Mouse (Mus musculus): ENCODE measurements around the gene Zfhx3. TPM values are rescaled to one million over a fixed set of nuclear protein-coding genes. Genes with fewer than 3 reads are reported as not detected.
A peak's percentile ranks its signal among the peaks of the same experiment; 100 is the strongest.

The Zfhx3 gene
- total RNA-seq, 2 experiments from 2014 or later: 3.5 to 5.9 TPM

DNA sequence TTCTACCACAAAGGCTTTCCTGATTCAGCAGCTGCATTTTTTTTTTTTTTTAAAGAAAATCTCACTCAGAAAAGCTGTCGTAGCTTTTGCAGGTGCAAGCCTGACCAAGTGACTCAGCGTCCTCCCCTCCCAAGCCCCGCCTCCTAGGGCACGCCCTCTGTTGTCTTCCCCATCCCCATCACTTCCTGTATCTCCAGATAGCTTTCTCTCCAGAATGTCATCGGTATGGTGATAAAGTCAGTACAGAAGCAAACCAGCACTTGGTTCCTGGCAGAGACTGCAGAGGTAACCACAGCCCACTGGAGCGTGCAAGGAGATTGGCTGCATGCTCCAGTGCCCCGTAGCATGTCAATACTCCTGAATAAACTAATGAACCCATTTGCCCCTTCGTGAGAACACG is 450.5 kb downstream of the Zfhx3 start:
- intact Hi-C loops (cut with DNase I): no loop called here
- DNase-seq (ENCODE audit: low spot score in 2 of 2): no peak

DNA sequence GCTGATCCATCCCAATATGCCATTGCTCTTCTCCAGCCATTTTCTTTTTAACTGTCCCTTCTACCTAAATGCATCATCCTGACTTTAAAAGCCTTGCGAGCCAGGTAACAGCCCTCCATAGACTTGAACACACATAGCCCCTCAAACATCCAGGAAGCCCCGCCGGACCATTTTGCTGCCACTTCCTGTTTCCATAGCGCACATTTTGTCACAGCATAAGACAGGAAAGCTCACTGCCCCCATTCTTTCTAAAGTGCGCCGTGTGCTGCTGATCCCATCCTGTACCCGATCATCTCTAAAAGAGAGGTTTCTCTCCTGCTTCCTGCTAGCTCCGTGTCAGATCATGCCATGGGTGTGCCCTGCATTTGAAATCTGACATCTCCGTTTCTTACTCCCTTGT is 459.7 kb downstream of the Zfhx3 start:
- intact Hi-C loops (cut with DNase I): no loop called here

DNA sequence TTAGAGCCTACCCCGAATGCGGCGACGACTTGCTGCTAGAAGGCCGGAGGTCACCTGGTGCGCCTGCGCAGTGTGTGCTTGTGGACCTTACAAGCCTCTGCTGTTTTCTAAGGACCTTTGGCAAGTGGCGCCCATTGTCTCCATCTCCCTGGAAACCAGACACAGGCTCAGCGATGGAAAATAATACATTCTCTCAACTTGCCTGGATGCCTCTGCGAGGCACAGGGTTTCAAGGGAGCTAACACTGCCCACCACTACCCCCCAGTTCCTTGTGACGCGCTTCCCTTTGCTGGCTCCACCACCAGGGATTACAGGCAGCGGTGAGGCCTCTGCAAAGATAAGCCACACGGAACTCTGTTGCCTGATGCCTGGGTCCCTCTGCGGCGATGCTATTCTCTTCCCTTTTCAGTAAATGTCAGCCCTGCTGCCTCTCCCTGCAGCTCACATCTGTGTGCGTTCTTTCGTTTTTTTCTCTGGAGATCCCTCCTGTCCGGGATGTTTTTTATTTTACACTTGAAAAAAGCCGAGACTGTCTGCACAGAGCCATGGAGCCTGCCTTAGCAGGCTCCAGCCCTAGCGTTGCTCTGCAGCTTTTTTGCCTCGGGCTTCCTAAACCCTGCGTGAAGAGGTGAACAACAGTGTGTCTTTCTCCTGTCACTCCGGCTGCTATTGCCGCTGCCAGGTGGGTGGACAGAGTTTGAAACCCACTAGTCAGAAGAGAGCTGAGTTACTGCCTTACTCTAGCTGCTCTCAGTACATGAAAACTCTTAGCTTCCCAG is 464.5 kb downstream of the Zfhx3 start:
- DNase-seq (ENCODE audit: low spot score in 2 of 2): peak; percentile 21 to 30
- intact Hi-C loops (cut with DNase I): no loop called here

More for the DNA sequence above, 459.7 kb downstream of the Zfhx3 start:
- DNase-seq (ENCODE audit: low spot score in 2 of 2): no peak

DNA sequence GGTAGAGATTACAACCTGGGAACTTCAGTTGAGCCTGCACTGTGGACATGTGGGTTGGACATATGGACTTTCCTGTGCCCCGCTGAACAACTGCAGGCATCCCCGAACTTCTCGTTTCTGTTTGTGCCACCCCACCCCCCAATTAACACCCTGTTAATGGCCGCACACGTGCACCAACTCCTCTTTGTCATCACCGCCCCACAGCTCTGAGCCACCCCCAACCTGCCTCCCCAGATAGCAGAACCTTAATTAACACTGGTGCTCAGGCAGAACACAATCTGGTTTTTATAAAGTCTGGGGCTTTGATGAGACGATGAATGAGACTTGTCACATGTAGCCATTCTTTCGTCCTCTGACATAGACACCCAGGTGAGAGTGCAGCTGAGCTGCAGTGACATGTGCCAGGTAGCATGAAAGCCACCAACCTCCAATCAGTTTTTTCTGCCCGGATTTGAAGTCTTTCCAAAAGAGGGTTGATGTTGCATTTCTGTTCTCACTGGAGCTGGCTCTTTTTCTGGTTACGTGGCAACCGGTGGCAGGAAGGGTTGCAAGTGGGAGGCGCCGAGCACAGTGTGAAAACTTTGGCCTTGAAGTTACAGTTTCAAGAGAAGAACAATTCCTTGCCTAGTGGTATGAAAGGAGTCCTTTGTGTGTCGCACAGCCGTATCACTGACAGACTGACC is 476.9 kb downstream of the Zfhx3 start:
- DNase-seq (ENCODE audit: low spot score in 2 of 2): peak; percentile 25 to 26
- intact Hi-C loops (cut with DNase I): no loop called here

DNA sequence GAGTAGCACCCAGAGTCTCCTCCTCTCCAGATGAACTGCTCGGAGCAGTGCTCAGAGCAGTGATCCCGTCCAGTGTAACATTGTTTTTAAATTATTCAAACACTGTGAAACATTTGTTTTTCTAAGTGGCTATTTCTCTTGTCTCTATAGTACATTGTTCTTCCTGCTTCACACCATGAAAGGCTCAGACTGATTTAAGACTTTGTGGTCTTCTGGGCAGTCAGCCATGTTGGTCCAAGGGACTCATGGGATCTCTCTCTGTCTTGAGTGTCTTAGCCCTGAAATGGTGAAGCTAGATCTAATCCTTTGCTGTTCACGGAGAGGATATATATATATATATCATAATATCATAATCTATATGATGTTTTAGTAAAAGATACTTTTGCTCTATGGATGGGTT is 480.1 kb downstream of the Zfhx3 start:
- no peak for DNase-seq (ENCODE audit: low spot score in 2 of 2)
- intact Hi-C loops (cut with DNase I): no loop called here

DNA sequence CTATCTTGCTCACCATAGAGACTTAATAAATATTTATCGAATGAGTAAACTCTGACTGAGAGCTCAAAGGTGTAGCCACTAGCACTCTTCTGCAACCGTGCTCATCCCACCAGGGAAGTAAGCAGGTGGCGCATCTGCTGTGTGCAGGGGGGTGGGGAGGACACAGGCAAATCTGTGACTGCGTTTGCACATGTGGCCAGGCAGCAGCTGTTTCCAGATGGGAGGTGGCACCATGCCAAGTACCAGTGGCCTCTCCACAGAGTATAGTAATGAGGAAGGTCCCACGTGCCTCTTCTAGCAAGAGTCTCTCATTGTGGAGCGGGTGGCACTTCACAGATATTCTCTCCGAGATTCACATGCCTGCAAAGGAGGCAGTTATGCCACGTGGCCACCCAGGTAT is 481.9 kb downstream of the Zfhx3 start:
- intact Hi-C loops (cut with DNase I): no loop called here

DNA sequence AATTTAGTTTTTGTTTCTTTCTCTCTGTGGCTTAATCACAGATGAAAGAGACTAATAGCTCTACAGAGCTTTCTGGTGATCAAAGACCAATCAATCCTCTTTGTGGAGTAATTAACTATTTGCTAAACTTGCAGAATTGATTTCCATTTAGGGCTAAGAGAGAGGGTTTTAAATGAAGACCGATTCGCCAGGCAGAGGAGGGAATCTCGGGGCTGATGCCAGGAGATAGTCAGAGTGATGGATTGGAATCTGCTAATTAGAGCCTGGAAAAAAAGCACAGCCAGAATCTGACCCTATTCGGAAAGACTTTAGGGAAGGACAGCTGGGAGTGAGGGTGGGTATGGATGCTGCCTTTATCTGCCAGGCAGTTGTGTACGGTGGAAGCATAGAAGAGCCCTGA is 490.9 kb downstream of the Zfhx3 start:
- DNase-seq (ENCODE audit: low spot score in 2 of 2): no peak
- intact Hi-C loops (cut with DNase I): no loop called here

More for the DNA sequence above, 481.9 kb downstream of the Zfhx3 start:
- no peak for DNase-seq (ENCODE audit: low spot score in 2 of 2)

DNA sequence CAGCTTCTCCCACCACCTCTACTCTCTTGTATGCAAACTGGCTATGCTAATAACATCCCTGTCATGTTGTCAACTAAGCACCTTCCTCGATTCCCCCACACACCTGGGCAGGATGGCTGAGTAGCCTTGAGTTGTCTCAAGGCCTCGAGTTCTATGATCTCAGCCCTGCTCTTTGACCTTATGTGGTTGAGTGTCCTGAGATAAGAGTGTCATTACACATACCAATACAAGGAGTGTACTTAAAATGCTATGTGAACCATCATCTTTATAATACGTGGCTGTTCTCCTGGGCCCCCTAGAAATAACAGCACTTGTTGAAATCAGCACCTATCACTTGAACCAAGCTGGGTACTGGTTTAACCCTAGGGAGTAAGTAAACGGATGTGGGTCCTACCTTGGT is 492.1 kb downstream of the Zfhx3 start:
- intact Hi-C loops (cut with DNase I): no loop called here
- DNase-seq (ENCODE audit: low spot score in 2 of 2): no peak

DNA sequence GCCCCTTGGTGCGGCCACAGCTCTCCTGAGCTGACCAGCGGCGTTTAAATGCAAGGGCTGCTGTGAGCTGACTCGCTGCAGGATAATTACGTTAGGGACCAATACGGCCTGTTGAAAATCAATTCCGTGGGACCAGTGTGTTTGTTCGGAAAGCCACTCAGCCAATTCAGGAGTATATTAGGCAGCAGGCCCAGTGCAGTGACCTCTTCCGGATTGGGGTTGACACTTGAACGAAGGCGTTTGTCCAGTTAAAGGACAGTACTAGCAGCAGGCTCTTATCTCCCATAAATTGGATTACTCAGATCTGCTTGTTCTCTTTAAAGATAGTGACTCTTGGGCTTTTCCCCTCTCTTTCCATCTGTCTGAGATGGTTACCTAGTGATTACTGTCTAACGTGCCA is 493.9 kb downstream of the Zfhx3 start:
- DNase-seq (ENCODE audit: low spot score in 2 of 2): no peak
- intact Hi-C loops (cut with DNase I): no loop called here

DNA sequence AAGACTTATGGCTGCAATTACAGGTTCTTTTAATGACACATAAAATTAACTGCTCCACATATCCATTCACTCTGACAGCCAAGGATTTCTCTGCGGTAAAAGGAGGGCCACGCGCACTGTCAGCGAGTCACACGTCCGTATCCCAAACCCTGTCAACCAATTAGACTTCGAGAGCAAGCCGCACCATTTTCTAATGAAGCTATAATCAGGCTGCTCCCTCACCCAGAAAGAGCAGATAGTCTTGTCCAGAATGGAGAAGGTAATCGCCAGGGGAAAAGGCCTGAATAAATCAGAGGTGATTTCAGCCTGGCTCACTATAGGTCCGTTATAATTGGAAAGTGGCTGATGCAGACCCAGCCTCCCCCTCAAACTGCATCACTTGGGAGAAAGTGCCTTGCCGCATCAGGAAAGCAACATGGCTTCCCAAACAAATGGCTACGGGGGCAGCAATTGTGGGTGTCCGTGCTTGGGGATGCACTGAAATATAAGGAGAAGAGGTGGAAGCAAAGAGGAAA is 494.9 kb downstream of the Zfhx3 start:
- DNase-seq (ENCODE audit: low spot score in 2 of 2): no peak
- intact Hi-C loops (cut with DNase I): no loop called here

DNA sequence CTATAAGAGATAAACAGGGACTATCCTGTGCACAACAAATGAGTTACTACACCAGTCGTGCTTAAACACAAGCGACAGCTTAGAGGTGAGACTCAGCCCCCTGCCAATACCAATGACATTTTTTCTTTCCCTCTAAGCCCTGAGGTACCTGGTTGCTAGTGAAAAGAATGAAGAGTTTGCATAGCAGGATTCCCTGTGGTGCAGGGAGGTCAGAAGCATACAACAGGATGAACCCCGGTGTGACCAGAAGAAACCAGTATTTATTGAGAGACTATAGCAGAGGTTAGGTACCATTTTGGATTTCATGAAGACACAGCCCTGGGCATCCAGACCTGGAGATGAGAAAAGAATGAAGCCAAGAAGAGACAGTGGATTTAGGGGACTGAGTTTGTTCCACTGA is 498.0 kb downstream of the Zfhx3 start:
- intact Hi-C loops (cut with DNase I): no loop called here
- DNase-seq (ENCODE audit: low spot score in 2 of 2): no peak

DNA sequence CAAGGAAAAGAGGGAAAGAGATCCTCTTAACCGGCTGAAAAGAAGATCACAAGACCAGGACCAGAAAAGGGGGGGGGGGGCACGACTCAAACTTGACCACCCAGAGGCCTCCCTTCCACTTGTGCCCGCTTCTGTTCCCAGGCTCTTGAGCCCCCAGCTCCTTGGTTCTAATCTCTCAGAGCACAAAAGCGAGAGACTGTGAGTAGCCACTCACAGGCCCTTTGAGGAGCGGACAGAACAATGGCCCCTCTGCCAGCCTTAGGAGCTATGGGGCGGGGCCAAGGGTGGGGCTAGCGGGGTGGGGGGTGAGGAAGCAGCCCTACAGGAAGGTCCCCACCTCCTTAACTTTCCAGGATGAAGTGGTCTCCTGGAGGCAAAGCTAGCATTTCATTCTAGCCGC is 508.4 kb downstream of the Zfhx3 start:
- intact Hi-C loops (cut with DNase I): no loop called here
- no peak for DNase-seq (ENCODE audit: low spot score in 2 of 2)

DNA sequence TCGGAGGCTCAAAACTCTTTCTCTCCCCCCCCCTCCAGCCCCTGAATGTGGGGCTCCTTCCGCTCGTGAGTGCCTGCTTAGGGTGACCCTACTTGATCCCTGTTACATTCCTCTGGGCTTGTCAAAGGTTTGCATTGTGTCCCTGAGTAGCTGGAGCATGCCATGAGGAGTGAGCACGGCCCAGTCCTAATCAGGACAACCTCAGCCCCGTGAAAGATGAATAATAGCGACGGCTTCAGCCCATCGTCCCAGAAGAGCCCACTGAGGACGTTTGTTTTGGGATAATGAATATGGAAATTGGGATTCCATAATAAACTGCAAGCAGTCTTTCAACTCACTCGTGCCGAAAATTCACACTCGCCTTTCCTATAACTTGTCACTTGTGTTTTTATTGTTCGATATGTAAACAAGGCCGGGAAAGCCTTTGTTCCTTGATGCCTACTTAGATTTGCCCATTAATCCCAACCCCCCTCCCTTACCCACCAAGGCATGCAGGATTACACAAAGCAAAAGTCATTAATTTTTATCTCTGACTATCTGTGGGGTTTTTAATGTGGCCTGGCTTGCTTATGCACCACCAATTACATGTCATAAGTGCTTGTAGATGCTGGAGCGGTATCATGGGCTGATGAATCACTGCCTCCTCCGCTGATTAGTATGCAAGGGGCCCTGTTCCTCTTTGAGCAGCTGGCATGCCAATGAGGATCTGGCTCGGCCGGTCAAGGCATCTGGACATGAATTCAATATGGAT is 512.3 kb downstream of the Zfhx3 start:
- intact Hi-C loops (cut with DNase I): no loop called here

DNA sequence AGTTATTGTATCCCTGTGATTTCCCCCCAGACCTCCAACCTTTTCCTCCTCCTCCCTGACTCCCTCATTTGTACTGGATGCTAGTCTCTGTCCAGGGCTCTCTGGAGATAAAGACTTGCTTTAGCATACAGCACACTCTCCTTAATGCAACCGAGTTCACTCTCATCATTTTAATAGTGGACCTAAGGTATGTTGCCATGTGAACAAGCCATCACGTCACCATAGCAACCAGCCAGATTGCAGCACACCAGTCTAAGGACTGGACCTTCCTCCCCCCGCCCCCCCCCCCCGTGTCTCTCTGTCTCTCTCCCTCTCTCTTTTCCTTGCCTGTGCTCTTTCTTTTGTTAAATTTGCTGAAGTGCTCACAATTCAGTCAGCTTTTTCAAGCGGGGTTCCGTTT is 524.2 kb downstream of the Zfhx3 start:
- intact Hi-C loops (cut with DNase I): no loop called here
- DNase-seq (ENCODE audit: low spot score in 2 of 2): no peak

More for the DNA sequence above, 512.3 kb downstream of the Zfhx3 start:
- peak in 1 of 2 experiments; percentile 6 for DNase-seq (ENCODE audit: low spot score in 2 of 2)

DNA sequence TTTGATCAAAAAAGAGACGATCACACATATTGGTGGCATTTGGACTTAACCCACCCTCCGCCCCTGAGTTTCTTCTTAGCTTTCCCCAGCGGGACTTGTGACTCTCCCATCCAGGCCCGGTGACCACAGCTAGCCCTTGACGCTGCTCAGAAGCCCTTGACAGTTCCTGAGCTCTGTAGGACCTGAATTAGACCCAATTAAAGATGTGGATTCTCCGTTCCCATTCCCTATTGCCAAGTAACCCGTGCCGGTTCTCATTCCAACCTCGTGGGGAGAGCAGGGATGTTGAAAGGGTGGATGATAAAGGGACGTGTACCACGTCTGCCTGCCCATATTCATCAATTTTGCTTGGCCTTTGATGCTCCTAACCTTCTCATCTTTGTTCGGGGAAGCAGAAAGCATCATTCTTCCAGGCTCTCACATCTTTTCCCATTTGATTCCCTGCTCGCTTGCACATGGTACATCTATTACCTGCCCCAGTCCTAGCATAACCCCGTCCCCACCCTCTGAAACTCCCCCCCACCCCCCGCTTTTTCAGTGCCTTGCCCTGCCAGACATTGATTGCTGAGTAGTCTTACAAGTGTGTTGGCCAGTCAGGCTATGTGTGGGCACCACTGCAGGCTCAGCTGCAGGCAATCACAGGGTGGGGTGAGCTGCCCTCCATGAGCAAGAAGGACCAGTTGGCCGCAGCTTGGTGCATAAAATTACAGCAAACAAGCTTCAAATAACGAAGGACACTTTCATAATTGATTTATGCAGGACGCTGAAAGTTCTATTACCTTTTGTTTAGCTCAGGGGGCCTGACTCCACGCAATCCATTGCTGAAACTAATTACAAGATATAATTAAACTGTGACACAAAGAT is 525.0 kb downstream of the Zfhx3 start:
- no peak for DNase-seq (ENCODE audit: low spot score in 2 of 2)
- intact Hi-C loops (cut with DNase I): no loop called here

DNA sequence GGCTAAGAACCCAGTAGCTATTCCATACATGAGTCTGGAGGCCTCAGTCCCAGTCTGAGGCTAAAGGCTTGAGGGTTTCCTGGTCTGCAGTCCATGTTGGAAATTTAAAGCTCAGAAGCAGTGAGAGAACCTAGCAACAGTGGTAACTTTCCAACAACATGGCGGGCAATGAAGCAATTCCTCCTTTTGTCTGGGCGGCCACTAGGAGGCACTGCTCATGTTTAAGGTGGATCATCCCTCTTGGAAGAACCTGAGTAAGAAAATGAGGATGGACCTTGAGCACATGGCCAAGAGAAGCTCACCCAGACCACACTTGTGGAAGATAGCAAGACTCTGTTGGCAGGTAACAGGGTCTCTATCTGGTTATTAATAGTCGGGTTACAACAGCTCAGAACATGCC is 527.8 kb downstream of the Zfhx3 start:
- intact Hi-C loops (cut with DNase I): no loop called here
- no peak for DNase-seq (ENCODE audit: low spot score in 2 of 2)

DNA sequence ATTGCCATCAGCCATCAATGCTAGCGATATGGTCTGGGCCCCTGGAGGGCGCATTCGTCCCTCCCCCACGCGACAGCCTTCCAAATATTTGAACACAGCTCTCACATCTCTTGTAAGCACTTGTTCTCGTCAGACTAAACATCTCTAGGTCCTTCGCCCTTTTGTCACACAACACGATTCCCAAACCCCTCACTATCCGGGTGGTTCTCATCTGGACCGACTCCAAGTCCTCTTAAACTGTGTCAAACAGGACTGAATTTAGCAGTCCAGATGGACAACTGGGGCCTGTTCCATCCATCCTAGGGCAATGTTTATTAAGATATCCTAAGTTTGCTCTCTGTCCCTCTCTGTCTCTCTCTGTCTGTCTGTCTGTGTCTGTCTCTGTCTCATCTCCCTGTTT is 532.1 kb downstream of the Zfhx3 start:
- intact Hi-C loops (cut with DNase I): no loop called here
- DNase-seq (ENCODE audit: low spot score in 2 of 2): no peak

DNA sequence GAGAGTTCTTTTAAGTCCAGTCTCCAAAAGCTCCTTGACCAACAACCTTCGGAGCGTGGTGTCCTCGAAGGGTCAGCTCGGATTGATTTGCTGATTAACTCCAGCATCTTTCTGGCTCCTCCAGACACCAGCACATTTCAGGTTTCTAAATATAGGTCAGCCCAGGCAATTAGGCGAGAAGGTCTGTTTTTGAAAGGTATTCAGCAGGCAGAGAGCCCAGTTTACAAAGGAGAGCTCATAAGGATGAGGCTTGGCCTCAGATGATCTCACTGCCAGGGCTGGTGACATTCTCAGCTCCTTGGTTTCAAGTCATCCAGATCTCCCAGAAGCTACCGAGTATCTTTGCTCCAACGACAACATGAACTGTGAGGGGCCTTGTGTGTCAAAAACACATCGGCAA is 535.7 kb downstream of the Zfhx3 start:
- intact Hi-C loops (cut with DNase I): no loop called here
- no peak for DNase-seq (ENCODE audit: low spot score in 2 of 2)

DNA sequence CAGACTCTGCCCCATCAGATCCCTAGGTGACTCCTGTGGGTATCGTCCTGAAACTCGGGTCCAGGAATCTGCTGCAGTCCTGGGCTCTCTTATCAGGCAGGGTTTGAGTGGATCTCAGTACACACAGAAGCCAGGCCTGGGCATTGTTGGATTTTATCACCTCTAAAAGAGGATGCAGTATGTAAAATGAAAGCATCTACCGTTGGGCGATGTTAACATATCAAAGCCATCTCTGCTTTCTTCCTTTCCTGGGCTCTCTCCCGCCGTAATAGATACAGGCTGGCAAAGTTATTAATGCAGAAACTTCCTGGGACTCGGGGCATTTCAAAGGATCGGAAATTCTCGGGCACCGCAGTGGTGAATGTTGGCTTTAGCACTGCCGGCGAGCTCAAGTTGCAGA is 537.7 kb downstream of the Zfhx3 start:
- intact Hi-C loops (cut with DNase I): no loop called here
- no peak for DNase-seq (ENCODE audit: low spot score in 2 of 2)

All from left cerebral cortex, postnatal 36 days (tissue).